Mouse (Mus musculus) lung, embryonic 15.5 days (tissue): ENCODE data around the gene Hspa5. TPM values are rescaled to one million over a fixed set of nuclear protein-coding genes. Genes with fewer than 3 reads are reported as not detected.
A peak's percentile ranks its signal among the peaks of the same experiment; 100 is the strongest.

Experiments used
- ATAC-seq: fragments of 200-750 bp; cut with Nextera tagmentation; 2 replicates; pipeline ENCODE4 v1.8.0; 2017; ENCODE audit warnings: moderate number of reproducible peaks, borderline replicate concordance; ENCODE audit not compliant: low FRiP score, low TSS enrichment; ENCODE audit errors: extremely low read depth
- H3K27ac ChIP-seq: fragments of 300-500 bp; sonication (generic); 2 replicates; pipeline ENCODE4 v1.5.1; 2015; ENCODE audit warnings: moderate library complexity, mild to moderate bottlenecking, inconsistent platforms
- H3K27me3 ChIP-seq: fragments of 300-500 bp; sonication (generic); 2 replicates; pipeline ENCODE4 v1.6.1; 2015; ENCODE audit warnings: inconsistent platforms
- H3K36me3 ChIP-seq: fragments of 300-500 bp; sonication (generic); 2 replicates; pipeline ENCODE4 v1.6.1; 2015; ENCODE audit warnings: inconsistent platforms
- H3K4me1 ChIP-seq: fragments of 300-500 bp; sonication (generic); 2 replicates; pipeline ENCODE4 v1.6.1; 2015; ENCODE audit warnings: inconsistent platforms
- H3K4me2 ChIP-seq: fragments of 300-500 bp; sonication (generic); 2 replicates; pipeline ENCODE4 v1.6.1; 2015; ENCODE audit warnings: inconsistent platforms, mild to moderate bottlenecking, moderate library complexity
- H3K4me3 ChIP-seq: fragments of 300-500 bp; sonication (generic); 2 replicates; pipeline ENCODE4 v1.5.1; 2015; ENCODE audit warnings: mild to moderate bottlenecking, inconsistent platforms
- H3K9ac ChIP-seq: fragments of 300-500 bp; sonication (generic); 2 replicates; pipeline ENCODE4 v1.6.1; 2015; ENCODE audit warnings: inconsistent platforms
- H3K9me3 ChIP-seq: fragments of 300-500 bp; sonication (generic); 2 replicates; pipeline ENCODE4 v1.6.1; 2016; ENCODE audit warnings: inconsistent platforms
- WGBS: fragments of 180-500 bp; shearing (Covaris S2); methylation state at CpG from one replicate; pipeline ENCODE4 v1.1.7; 2015; 5-methylcytosine and 5-hydroxymethylcytosine counted together
- polyA plus RNA-seq: library from polyadenylated mRNA; unstranded; fragments of >200 nt; fragmentation: Nextera tagmentation; extraction: Ambion mirVana; gene quantifications from 2 replicates; pipeline ENCODE4 v1.2.1, GENCODE M21; 2015

The Hspa5 gene
- 1,024 and 1,028 TPM in 2 replicates for polyA plus RNA-seq

GRCm38 (mm10) chr2:34771368-34772226, at the start of gene Hspa5:
Hspa5 (plus strand) TSS chr2:34771970.
- no peaks in the 10 kb centered on the region for H3K27me3 ChIP-seq
- H3K4me2 ChIP-seq, result peak within 1 kb of the TSS; percentile 62
- H3K27ac ChIP-seq, result peak within 1 kb of the TSS; percentile 81
- H3K4me1 ChIP-seq, result peaks cover 38% of the 10 kb centered on the region
- H3K9ac ChIP-seq, result peak within 1 kb of the TSS; percentile 91
- peak within 1 kb of the TSS; percentile 80 for H3K4me3 ChIP-seq
- H3K9me3 ChIP-seq, result no peaks in the 10 kb centered on the region
- peak; percentile 99 for ATAC-seq
- H3K36me3 ChIP-seq, result peaks cover 30% of the 10 kb centered on the region
- under 1% methylated on average over 60 of the region's 60 CpGs for WGBS

- WGBS, result 96% methylated on average over 5 of the region's 5 CpGs
- Histone ChIP-seq H3K9me3 (no peaks in the 10 kb centered on the region), H3K36me3 (peaks cover 59% of the 10 kb centered on the region)
Measured at GRCm38 (mm10) chr2:34725269-34725668, 46.5 kb upstream of the Hspa5 start.

GRCm38 (mm10) chr2:34727045-34727728, 44.6 kb upstream of the Hspa5 start:
- Histone ChIP-seq H3K4me1 (no peaks in the 10 kb centered on the region), H3K4me2 (no peak overlapping the region), H3K36me3 (peaks cover 46% of the 10 kb centered on the region), H3K27ac (no peak overlapping the region), H3K9me3 (no peaks in the 10 kb centered on the region), H3K27me3 (no peaks in the 10 kb centered on the region), H3K4me3 (no peak overlapping the region), H3K9ac (no peak overlapping the region)
- no peak for ATAC-seq
- 90% methylated on average over 8 of the region's 8 CpGs for WGBS

More at GRCm38 (mm10) chr2:34725269-34725668, 46.5 kb upstream of the Hspa5 start:
- Histone ChIP-seq H3K4me3 (no peak overlapping the region), H3K27me3 (no peaks in the 10 kb centered on the region), H3K9ac (no peak overlapping the region), H3K27ac (no peak overlapping the region), H3K4me1 (no peaks in the 10 kb centered on the region), H3K4me2 (no peak overlapping the region)
- ATAC-seq, result no peak

GRCm38 (mm10) chr2:34736626-34737025, 35.1 kb upstream of the Hspa5 start:
- ATAC-seq, result no peak
- Histone ChIP-seq H3K27me3 (no peaks in the 10 kb centered on the region), H3K36me3 (no peaks in the 10 kb centered on the region), H3K4me3 (no peak overlapping the region), H3K4me1 (no peaks in the 10 kb centered on the region), H3K27ac (no peak overlapping the region), H3K4me2 (no peak overlapping the region), H3K9me3 (no peaks in the 10 kb centered on the region), H3K9ac (no peak overlapping the region)
- 83% methylated on average over 1 of the region's 1 CpGs for WGBS

GRCm38 (mm10) chr2:34737911-34738310, 33.9 kb upstream of the Hspa5 start:
- Histone ChIP-seq H3K36me3 (no peaks in the 10 kb centered on the region), H3K4me2 (no peak overlapping the region), H3K9ac (no peak overlapping the region), H3K4me1 (no peaks in the 10 kb centered on the region), H3K27me3 (no peaks in the 10 kb centered on the region), H3K9me3 (no peaks in the 10 kb centered on the region), H3K4me3 (no peak overlapping the region), H3K27ac (no peak overlapping the region)
- WGBS, result 25% methylated on average over 1 of the region's 1 CpGs
- no peak for ATAC-seq

GRCm38 (mm10) chr2:34739684-34740391, 31.9 kb upstream of the Hspa5 start:
- Histone ChIP-seq H3K36me3 (0 out of 2 replicates have a peak, but pooled peaks cover 4% of the 10 kb centered on the region), H3K4me3 (no peak overlapping the region), H3K9me3 (no peaks in the 10 kb centered on the region), H3K27ac (no peak overlapping the region), H3K4me1 (no peaks in the 10 kb centered on the region), H3K27me3 (no peaks in the 10 kb centered on the region), H3K9ac (no peak overlapping the region), H3K4me2 (no peak overlapping the region)
- 61% methylated on average over 1 of the region's 1 CpGs for WGBS
- ATAC-seq, result no peak

GRCm38 (mm10) chr2:34741390-34742159, 30.2 kb upstream of the Hspa5 start:
- no peak overlapping the region for H3K4me3 ChIP-seq
- H3K9me3 ChIP-seq, result no peaks in the 10 kb centered on the region
- H3K27ac ChIP-seq, result no peak overlapping the region
- 0 out of 2 replicates have a peak, but pooled peaks cover 4% of the 10 kb centered on the region for H3K36me3 ChIP-seq
- no peaks in the 10 kb centered on the region for H3K4me1 ChIP-seq
- WGBS, result 88% methylated on average over 12 of the region's 12 CpGs
- ATAC-seq, result no peak
- no peak overlapping the region for H3K9ac ChIP-seq
- H3K27me3 ChIP-seq, result no peaks in the 10 kb centered on the region
- no peak overlapping the region for H3K4me2 ChIP-seq

GRCm38 (mm10) chr2:34742675-34743074, 29.1 kb upstream of the Hspa5 start:
- ATAC-seq, result no peak
- Histone ChIP-seq H3K4me3 (no peak overlapping the region), H3K27ac (no peak overlapping the region), H3K36me3 (0 out of 2 replicates have a peak, but pooled peaks cover 4% of the 10 kb centered on the region), H3K27me3 (no peaks in the 10 kb centered on the region), H3K4me1 (no peaks in the 10 kb centered on the region), H3K4me2 (no peak overlapping the region), H3K9ac (no peak overlapping the region), H3K9me3 (no peaks in the 10 kb centered on the region)
- 86% methylated on average over 8 of the region's 8 CpGs for WGBS

GRCm38 (mm10) chr2:34744476-34744875, 27.3 kb upstream of the Hspa5 start:
- Histone ChIP-seq H3K4me2 (no peak overlapping the region), H3K27ac (no peak overlapping the region), H3K4me3 (no peak overlapping the region), H3K4me1 (no peaks in the 10 kb centered on the region), H3K9me3 (no peaks in the 10 kb centered on the region), H3K9ac (no peak overlapping the region), H3K36me3 (0 out of 2 replicates have a peak, but pooled peaks cover 4% of the 10 kb centered on the region), H3K27me3 (no peaks in the 10 kb centered on the region)
- ATAC-seq, result no peak
- 94% methylated on average over 8 of the region's 8 CpGs for WGBS

- no peaks in the 10 kb centered on the region for H3K27me3 ChIP-seq
- H3K27ac ChIP-seq, result no peak overlapping the region
- H3K36me3 ChIP-seq, result 0 out of 2 replicates have a peak, but pooled peaks cover 4% of the 10 kb centered on the region
- 87% methylated on average over 2 of the region's 2 CpGs for WGBS
- no peaks in the 10 kb centered on the region for H3K9me3 ChIP-seq
- H3K4me2 ChIP-seq, result no peak overlapping the region
- H3K4me3 ChIP-seq, result no peak overlapping the region
- H3K9ac ChIP-seq, result no peak overlapping the region
- ATAC-seq, result no peak
- H3K4me1 ChIP-seq, result no peaks in the 10 kb centered on the region
Measured at GRCm38 (mm10) chr2:34745673-34746072, 26.1 kb upstream of the Hspa5 start.

- Histone ChIP-seq H3K4me2 (no peak overlapping the region), H3K9me3 (no peaks in the 10 kb centered on the region), H3K4me1 (peaks cover 8% of the 10 kb centered on the region), H3K36me3 (0 out of 2 replicates have a peak, but pooled peaks cover 4% of the 10 kb centered on the region), H3K4me3 (no peak overlapping the region), H3K27ac (no peak overlapping the region), H3K9ac (no peak overlapping the region), H3K27me3 (no peaks in the 10 kb centered on the region)
- no peak for ATAC-seq
- 82% methylated on average over 4 of the region's 4 CpGs for WGBS
Measured at GRCm38 (mm10) chr2:34748479-34748878, 23.3 kb upstream of the Hspa5 start.
